Mouse (Mus musculus) forebrain, embryonic 16.5 days (tissue): ENCODE measurements around the gene Nipsnap2. TPM values are rescaled to one million over a fixed set of nuclear protein-coding genes. Genes with fewer than 3 reads are reported as not detected.
"Not testable (repeated sequence)": the region's sequence is repeated elsewhere in the genome, so short reads cannot be mapped to it uniquely, and the experiment has no call there.

ENCODE experiments used
- ATAC-seq: fragments of 200-750 bp; cut with Nextera tagmentation; 2 replicates; pipeline ENCODE4 v1.8.0; 2017; ENCODE audit warnings: mild to moderate bottlenecking, moderate library complexity
- H3K27ac ChIP-seq: fragments of 300-500 bp; sonication (generic); 2 replicates; pipeline ENCODE4 v1.5.1; 2014; ENCODE audit warnings: low read length, control low read depth
- H3K27me3 ChIP-seq: fragments of 300-500 bp; sonication (generic); replicated peaks from 2 replicates; pipeline ENCODE4 v1.6.1; 2014; ENCODE audit warnings: low read length; ENCODE audit not compliant: control insufficient read depth, insufficient read depth
- H3K36me3 ChIP-seq: fragments of 300-500 bp; sonication (generic); 2 replicates; pipeline ENCODE4 v1.6.1; 2014; ENCODE audit not compliant: control insufficient read depth, insufficient read depth
- H3K4me1 ChIP-seq: fragments of 300-500 bp; sonication (generic); replicated peaks from 2 replicates; pipeline ENCODE4 v1.6.1; 2014; ENCODE audit warnings: low read length; ENCODE audit not compliant: control insufficient read depth, insufficient read depth
- H3K4me2 ChIP-seq: fragments of 300-500 bp; sonication (generic); 2 replicates; pipeline ENCODE4 v1.6.1; 2014; ENCODE audit warnings: mild to moderate bottlenecking, low read length, control low read depth
- H3K4me3 ChIP-seq: fragments of 300-500 bp; sonication (generic); replicated peaks from 2 replicates; pipeline ENCODE4 v1.5.1; 2014; ENCODE audit warnings: mild to moderate bottlenecking, low read length, control low read depth
- H3K9ac ChIP-seq: fragments of 300-500 bp; sonication (generic); replicated peaks from 2 replicates; pipeline ENCODE4 v1.6.1; 2014; ENCODE audit warnings: low read depth, low read length, control low read depth
- H3K9me3 ChIP-seq: fragments of 300-500 bp; sonication (generic); 2 replicates; pipeline ENCODE4 v1.6.1; 2016; ENCODE audit warnings: low read length; ENCODE audit not compliant: control insufficient read depth
- WGBS: fragments of 180-500 bp; shearing (Covaris S2); extraction: QIAGEN DNeasy Blood & Tissue Kit; methylation state at CpG from one replicate; pipeline ENCODE4 v1.1.7; 2014; 5-methylcytosine and 5-hydroxymethylcytosine counted together
- polyA plus RNA-seq: library from polyadenylated mRNA; unstranded; fragments of >200 nt; fragmentation: Nextera tagmentation; extraction: Ambion mirVana; gene quantifications from 2 replicates; pipeline ENCODE4 v1.2.1, GENCODE M21; 2015

Gene Nipsnap2
- polyA plus RNA-seq, 1 experiment from 2014 or later: 74.0 TPM

DNA sequence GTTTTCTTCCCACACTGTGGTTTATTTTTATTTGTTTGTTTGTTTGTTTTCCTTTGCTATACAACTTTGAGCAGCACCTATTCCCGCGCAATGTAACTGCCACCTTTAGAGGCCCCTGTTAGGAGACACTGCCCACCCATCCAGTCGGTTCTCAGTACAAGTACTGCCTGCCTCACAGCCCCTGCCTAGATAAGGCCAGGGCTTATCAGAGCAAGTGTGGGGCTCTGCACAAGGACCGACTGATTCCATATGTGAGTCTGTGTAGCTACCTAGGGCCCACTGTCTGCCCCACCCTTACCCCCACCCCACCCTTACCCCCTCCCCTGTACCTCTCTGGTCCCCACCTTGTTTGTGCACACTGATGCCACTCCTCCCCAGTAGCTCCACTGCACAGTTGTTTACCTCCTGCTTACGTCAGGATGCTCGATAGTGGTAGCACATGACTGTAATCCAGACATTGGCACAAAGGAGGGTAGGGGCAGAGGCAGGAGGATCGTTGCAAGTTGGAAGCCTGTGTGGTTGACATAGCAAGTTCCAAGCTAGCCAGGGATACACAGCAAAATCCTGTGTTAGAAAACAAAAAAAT is 18.1 kb downstream of the Nipsnap2 start:
- WGBS: 85% methylated on average over 7 of the region's 7 CpGs
- H3K27me3 ChIP-seq: no peaks in the 10 kb centered on the region
- H3K4me2 ChIP-seq: no peak overlapping the region
- peaks cover 18% of the 10 kb centered on the region for H3K36me3 ChIP-seq
- no peak overlapping the region for H3K9ac ChIP-seq
- no peaks in the 10 kb centered on the region for H3K9me3 ChIP-seq
- no peak overlapping the region for H3K4me3 ChIP-seq
- no peaks in the 10 kb centered on the region for H3K4me1 ChIP-seq
- no peak overlapping the region for H3K27ac ChIP-seq
- ATAC-seq: no peak

DNA sequence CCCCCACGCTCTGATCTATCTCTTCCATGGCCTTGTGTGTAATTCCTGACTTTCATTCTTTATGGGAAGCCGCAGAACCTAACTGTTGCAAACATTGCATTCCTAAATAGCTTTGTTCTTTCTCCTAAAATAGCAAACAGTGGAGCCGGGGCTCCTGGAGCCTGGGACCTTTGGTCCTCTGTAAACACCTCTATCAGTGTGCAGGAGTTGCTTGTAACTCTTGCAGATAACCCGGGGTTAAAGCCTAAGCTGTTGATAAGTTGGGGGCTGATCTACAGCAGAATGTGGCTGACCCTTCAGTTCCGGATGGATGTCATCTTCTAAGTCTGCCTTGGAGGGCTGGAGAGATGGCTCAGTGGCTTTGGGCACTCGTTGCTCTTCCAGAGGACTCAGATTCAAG is 19.2 kb downstream of the Nipsnap2 start:
- Histone ChIP-seq H3K36me3 (peaks cover 18% of the 10 kb centered on the region), H3K9ac (no peak overlapping the region)
- ATAC-seq: no peak

GRCm38 (mm10) chr5:129756886-129757285 is 32.0 kb downstream of the Nipsnap2 start:
- WGBS: 94% methylated on average over 20 of the region's 20 CpGs
- Histone ChIP-seq H3K9ac (no peak overlapping the region), H3K4me2 (no peak overlapping the region), H3K36me3 (peaks cover 12% of the 10 kb centered on the region), H3K27ac (no peak overlapping the region), H3K4me1 (peaks cover 4% of the 10 kb centered on the region), H3K4me3 (no peak overlapping the region), H3K27me3 (no peaks in the 10 kb centered on the region), H3K9me3 (no peaks in the 10 kb centered on the region)
- ATAC-seq: no peak

More for the DNA sequence above, 19.2 kb downstream of the Nipsnap2 start:
- H3K27me3 ChIP-seq: no peaks in the 10 kb centered on the region
- no peak overlapping the region for H3K27ac ChIP-seq
- H3K4me1 ChIP-seq: no peaks in the 10 kb centered on the region
- WGBS: 86% methylated on average over 6 of the region's 6 CpGs
- no peak overlapping the region for H3K4me2 ChIP-seq
- H3K4me3 ChIP-seq: no peak overlapping the region
- H3K9me3 ChIP-seq: no peaks in the 10 kb centered on the region

- peaks cover 8% of the 10 kb centered on the region for H3K36me3 ChIP-seq
- H3K9me3 ChIP-seq: no peaks in the 10 kb centered on the region
- no peak overlapping the region for H3K4me3 ChIP-seq
- no peak overlapping the region for H3K4me2 ChIP-seq
- WGBS: 93% methylated on average over 13 of the region's 13 CpGs
- no peak for ATAC-seq
- H3K9ac ChIP-seq: no peak overlapping the region
- no peaks in the 10 kb centered on the region for H3K27me3 ChIP-seq
- no peak overlapping the region for H3K27ac ChIP-seq
- H3K4me1 ChIP-seq: peaks cover 7% of the 10 kb centered on the region
These were observed 35.1 kb downstream of the Nipsnap2 start for GRCm38 (mm10) chr5:129759929-129760480.

DNA sequence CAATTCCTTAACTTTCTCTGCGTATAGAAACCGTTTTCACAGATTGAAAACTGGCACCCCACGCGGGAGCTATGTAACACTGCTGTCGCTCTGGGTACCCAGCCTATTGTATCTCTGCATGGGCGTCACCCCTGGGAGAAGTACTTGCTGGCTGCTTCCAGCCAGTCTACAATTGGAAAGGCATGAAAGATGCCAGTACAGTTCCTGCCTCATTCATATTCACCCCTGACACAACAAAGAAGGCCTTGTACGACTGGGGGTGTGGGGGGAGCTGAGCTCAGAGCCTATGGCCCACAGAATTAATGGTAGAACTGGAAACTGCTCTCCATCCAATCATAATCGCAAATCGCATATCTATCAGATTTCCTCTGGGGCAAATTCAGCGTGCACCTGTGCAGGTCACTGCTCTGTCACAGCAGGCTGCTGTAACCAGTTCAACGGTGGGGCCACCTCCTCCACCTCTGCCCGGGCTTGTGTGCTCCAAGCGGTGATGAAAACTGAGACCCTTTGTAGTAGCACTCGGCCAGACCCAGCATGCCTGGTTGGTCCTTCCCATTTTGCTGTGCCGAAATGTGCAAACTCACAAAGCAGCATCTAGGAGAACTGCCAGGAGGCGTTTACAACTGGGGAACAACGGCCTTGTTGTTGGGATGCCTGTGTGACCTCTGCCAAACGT is 37.1 kb downstream of the Nipsnap2 start:
- H3K4me3 ChIP-seq: no peak overlapping the region
- ATAC-seq: peak; percentile 96
- 24% methylated on average over 18 of the region's 18 CpGs for WGBS
- no peak overlapping the region for H3K4me2 ChIP-seq
- peaks cover 7% of the 10 kb centered on the region for H3K4me1 ChIP-seq
- peaks cover 6% of the 10 kb centered on the region; the same call in 1 of the 2 replicates for H3K36me3 ChIP-seq
- H3K27me3 ChIP-seq: no peaks in the 10 kb centered on the region
- peak overlapping the region; percentile 8; the same call in 1 of the 2 replicates for H3K9ac ChIP-seq
- peak overlapping the region; percentile 84 for H3K27ac ChIP-seq
- no peaks in the 10 kb centered on the region for H3K9me3 ChIP-seq

- Histone ChIP-seq H3K9me3 (no peaks in the 10 kb centered on the region), H3K27me3 (no peaks in the 10 kb centered on the region), H3K9ac (no peak overlapping the region), H3K4me3 (no peak overlapping the region), H3K36me3 (no peaks in the 10 kb centered on the region), H3K4me1 (no peaks in the 10 kb centered on the region), H3K27ac (no peak overlapping the region), H3K4me2 (no peak overlapping the region)
- WGBS: 90% methylated on average over 23 of the region's 23 CpGs
- no peak for ATAC-seq
These were observed 45.8 kb downstream of the Nipsnap2 start for GRCm38 (mm10) chr5:129770443-129771355.

DNA sequence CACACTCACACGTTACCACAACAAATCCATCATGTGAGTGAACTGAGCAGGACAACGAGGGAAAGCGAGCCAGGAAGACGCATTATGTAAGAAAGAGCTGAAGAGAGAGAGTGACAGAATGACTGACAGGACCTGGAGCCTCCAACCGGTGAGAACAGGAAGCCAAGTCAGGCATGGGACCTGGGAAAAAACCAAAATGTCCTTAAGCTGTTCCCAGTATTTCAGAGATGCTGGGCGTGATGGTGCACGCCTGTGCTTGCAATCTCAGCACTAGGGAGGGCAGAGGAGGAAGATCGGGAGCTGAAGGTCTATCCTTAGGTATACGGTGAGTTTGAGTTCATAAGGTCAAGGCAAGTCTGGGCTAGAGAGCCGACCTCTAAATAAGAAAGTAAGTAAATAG is 47.6 kb downstream of the Nipsnap2 start:
- 85% methylated on average over 10 of the region's 10 CpGs for WGBS
- ATAC-seq: no peak
- Histone ChIP-seq H3K27me3 (no peaks in the 10 kb centered on the region), H3K9me3 (no peaks in the 10 kb centered on the region), H3K4me2 (no peak overlapping the region), H3K27ac (no peak overlapping the region), H3K4me3 (no peak overlapping the region), H3K36me3 (no peaks in the 10 kb centered on the region), H3K4me1 (no peaks in the 10 kb centered on the region), H3K9ac (no peak overlapping the region)

DNA sequence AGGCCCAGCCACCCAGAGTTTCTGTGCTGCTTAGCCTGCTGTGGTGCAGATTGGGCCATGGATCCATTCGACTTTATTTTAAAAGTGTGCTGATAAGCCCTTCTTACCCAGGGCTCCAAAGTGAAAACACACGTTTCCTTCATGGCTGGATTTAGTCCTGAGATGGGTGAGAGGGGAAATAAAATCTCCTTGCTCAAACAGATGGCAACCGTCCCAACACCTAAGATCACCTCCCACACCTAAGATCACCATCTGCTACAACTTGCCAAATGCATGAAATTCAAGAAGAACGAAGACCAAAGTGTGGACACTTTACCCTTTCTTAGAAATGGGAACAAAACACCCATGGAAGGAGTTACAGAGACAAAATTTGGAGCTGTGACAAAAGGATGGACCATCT is 48.5 kb downstream of the Nipsnap2 start:
- not testable (repeated sequence) for H3K4me1 ChIP-seq, H3K27me3 ChIP-seq, H3K4me3 ChIP-seq, H3K27ac ChIP-seq, H3K4me2 ChIP-seq, H3K9ac ChIP-seq, ATAC-seq, H3K9me3 ChIP-seq, H3K36me3 ChIP-seq
- 81% methylated on average over 4 of the region's 4 CpGs for WGBS

DNA sequence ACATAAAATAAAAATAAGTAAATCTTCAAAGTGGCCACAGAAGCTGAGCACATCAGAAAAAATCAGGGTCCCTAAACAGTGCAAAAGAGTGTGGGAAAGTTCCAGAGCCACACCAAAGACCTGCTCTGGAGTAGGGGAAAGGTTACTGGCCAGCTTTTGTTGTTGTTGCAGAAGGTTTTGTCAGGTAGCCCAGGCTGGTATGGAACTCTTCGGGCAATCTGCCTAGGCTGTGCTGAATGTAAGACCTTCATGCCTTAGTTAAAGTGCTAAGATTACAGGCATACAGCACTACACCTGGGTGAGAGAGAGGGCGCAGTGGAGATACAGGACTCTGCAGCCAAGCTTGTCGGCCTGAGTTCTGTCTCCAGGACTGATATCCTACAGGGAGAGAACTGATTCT is 49.8 kb downstream of the Nipsnap2 start:
- no peaks in the 10 kb centered on the region for H3K27me3 ChIP-seq
- H3K4me3 ChIP-seq: no peak overlapping the region
- H3K27ac ChIP-seq: no peak overlapping the region
- ATAC-seq: no peak
- H3K4me2 ChIP-seq: no peak overlapping the region
- no peak overlapping the region for H3K9ac ChIP-seq
- peaks cover 9% of the 10 kb centered on the region for H3K4me1 ChIP-seq
- H3K36me3 ChIP-seq: no peaks in the 10 kb centered on the region
- WGBS: 89% methylated on average over 3 of the region's 3 CpGs
- H3K9me3 ChIP-seq: no peaks in the 10 kb centered on the region
